Mouse (Mus musculus) forebrain, embryonic 15.5 days (tissue): ENCODE measurements around the gene Gm4187. TPM values are rescaled to one million over a fixed set of nuclear protein-coding genes. Genes with fewer than 3 reads are reported as not detected.
"Not testable (repeated sequence)": the region's sequence is repeated elsewhere in the genome, so short reads cannot be mapped to it uniquely, and the experiment has no call there.

Experiments
- ATAC-seq: fragments of 200-750 bp; cut with Nextera tagmentation; replicated peaks from 2 replicates; pipeline ENCODE4 v1.8.0; 2017; ENCODE audit warnings: mild to moderate bottlenecking, moderate TSS enrichment, moderate library complexity
- H3K27ac ChIP-seq: fragments of 300-500 bp; sonication (generic); replicated peaks from 2 replicates; pipeline ENCODE4 v1.5.1; 2015; ENCODE audit warnings: mild to moderate bottlenecking, inconsistent platforms
- H3K27me3 ChIP-seq: fragments of 300-500 bp; sonication (generic); 2 replicates; pipeline ENCODE4 v1.6.1; 2015; ENCODE audit warnings: inconsistent platforms
- H3K36me3 ChIP-seq: fragments of 300-500 bp; sonication (generic); 2 replicates; pipeline ENCODE4 v1.6.1; 2015; ENCODE audit warnings: mild to moderate bottlenecking, inconsistent platforms
- H3K4me1 ChIP-seq: fragments of 300-500 bp; sonication (generic); 2 replicates; pipeline ENCODE4 v1.6.1; 2015; ENCODE audit warnings: inconsistent platforms
- H3K4me2 ChIP-seq: fragments of 300-500 bp; sonication (generic); replicated peaks from 2 replicates; pipeline ENCODE4 v1.6.1; 2015; ENCODE audit warnings: mild to moderate bottlenecking, inconsistent platforms
- H3K4me3 ChIP-seq: fragments of 300-500 bp; sonication (generic); 2 replicates; pipeline ENCODE4 v1.5.1; 2015; ENCODE audit warnings: mild to moderate bottlenecking, inconsistent platforms
- H3K9ac ChIP-seq: fragments of 300-500 bp; sonication (generic); replicated peaks from 2 replicates; pipeline ENCODE4 v1.6.1; 2015; ENCODE audit warnings: mild to moderate bottlenecking, inconsistent platforms
- H3K9me3 ChIP-seq: fragments of 300-500 bp; sonication (generic); 2 replicates; pipeline ENCODE4 v1.6.1; 2016; ENCODE audit warnings: inconsistent platforms
- WGBS: fragments of 180-500 bp; shearing (Covaris S2); methylation state at CpG from one replicate; pipeline ENCODE4 v1.1.7; 2015; ENCODE audit warnings: mixed read lengths; 5-methylcytosine and 5-hydroxymethylcytosine counted together
- polyA plus RNA-seq: library from polyadenylated mRNA; unstranded; fragments of >200 nt; fragmentation: Nextera tagmentation; extraction: Ambion mirVana; gene quantifications from 2 replicates; pipeline ENCODE4 v1.2.1, GENCODE M21; 2015

The Gm4187 gene
- not detected in 2 replicates for polyA plus RNA-seq

GRCm38 (mm10) chr7:22329617-22330016 is at the start of gene Gm4187:
Gm4187 (minus strand) TSS chr7:22329717.
- not testable (repeated sequence) for H3K4me2 ChIP-seq, H3K9ac ChIP-seq, H3K27ac ChIP-seq, H3K27me3 ChIP-seq, H3K36me3 ChIP-seq, ATAC-seq, H3K4me1 ChIP-seq, H3K9me3 ChIP-seq, H3K4me3 ChIP-seq
- WGBS, result no CpG with 5 or more reads among the region's 2 CpGs

GRCm38 (mm10) chr7:22370939-22371338 is 41.4 kb upstream of the Gm4187 start, which contains the start of gene Gm8660:
Gm8660 (minus strand) TSS chr7:22371039.
- not testable (repeated sequence) for H3K27ac ChIP-seq, H3K4me3 ChIP-seq, H3K27me3 ChIP-seq, H3K4me2 ChIP-seq, H3K9ac ChIP-seq, H3K36me3 ChIP-seq, ATAC-seq, H3K9me3 ChIP-seq, H3K4me1 ChIP-seq
- WGBS, result no CpG with 5 or more reads among the region's 1 CpGs

Other genes with a start within 250 kb of the Gm4187 start
- not detected in 2 replicates for gene Gm16451, start 211.5 kb downstream of the Gm4187 start, polyA plus RNA-seq
- not detected in 2 replicates for gene Gm10666, start 195.0 kb downstream of the Gm4187 start, polyA plus RNA-seq
- not detected in 2 replicates for gene Vmn1r142, start 165.7 kb downstream of the Gm4187 start, polyA plus RNA-seq
- gene Vmn1r143, start 140.3 kb downstream of the Gm4187 start, polyA plus RNA-seq, result not detected in 2 replicates
- gene Gm8653, start 128.5 kb downstream of the Gm4187 start, polyA plus RNA-seq, result not detected in 2 replicates
- gene Gm8453, start 100.2 kb downstream of the Gm4187 start, polyA plus RNA-seq, result not detected in 2 replicates
- not detected in 2 replicates for gene Gm8660, start 41.3 kb upstream of the Gm4187 start, polyA plus RNA-seq
- gene Vmn1r148, start 83.9 kb upstream of the Gm4187 start, polyA plus RNA-seq, result not detected in 2 replicates
- gene Vmn1r149, start 108.5 kb upstream of the Gm4187 start, polyA plus RNA-seq, result not detected in 2 replicates
- not detected in 2 replicates for gene Gm10665, start 134.4 kb upstream of the Gm4187 start, polyA plus RNA-seq
- gene Vmn1r151, start 170.0 kb upstream of the Gm4187 start, polyA plus RNA-seq, result not detected in 2 replicates
- gene Vmn1r152, start 193.2 kb upstream of the Gm4187 start, polyA plus RNA-seq, result not detected in 2 replicates
- gene Gm8677, start 205.2 kb upstream of the Gm4187 start, polyA plus RNA-seq, result not detected in 2 replicates
- gene Gm4201, start 235.6 kb upstream of the Gm4187 start, polyA plus RNA-seq, result not detected in 2 replicates